Mouse (Mus musculus) cerebellum, adult 2 months (tissue): ENCODE results near the gene Rgmb. TPM values are rescaled to one million over a fixed set of nuclear protein-coding genes. Genes with fewer than 3 reads are reported as not detected.
A peak's percentile ranks its signal among the peaks of the same experiment; 100 is the strongest.

ENCODE experiments used
- DNase-seq, 2 experiments: peaks; one replicate each; pipeline ENCODE4 v3.0.0; 2021
- H3K27ac ChIP-seq: fragments of 200-500 bp; 2 replicates; pipeline ENCODE4 v1.5.1; 2012; ENCODE audit warnings: low read length, control low read depth, inconsistent platforms; ENCODE audit not compliant: insufficient read depth
- H3K27me3 ChIP-seq: fragments of 200-500 bp; 2 replicates; pipeline ENCODE4 v1.6.1; 2012; ENCODE audit warnings: inconsistent platforms, mild to moderate bottlenecking, low read length, moderate library complexity; ENCODE audit not compliant: control insufficient read depth, insufficient read depth
- H3K4me1 ChIP-seq: fragments of 200-500 bp; 2 replicates; pipeline ENCODE4 v1.6.1; 2011; ENCODE audit warnings: low read length; ENCODE audit not compliant: control insufficient read depth, insufficient read depth
- H3K4me3 ChIP-seq: fragments of 200-500 bp; replicated peaks from 2 replicates; pipeline ENCODE3; 2011; ENCODE audit warnings: mild to moderate bottlenecking, low read depth, low read length, control low read depth; ENCODE audit not compliant: insufficient read depth
- CTCF ChIP-seq: fragments of 200-500 bp; IDR thresholded peaks from 2 replicates; pipeline ENCODE4 v1.5.1; 2011; ENCODE audit warnings: low read depth, mild to moderate bottlenecking, control low read depth, low read length, moderate library complexity, borderline replicate concordance; ENCODE audit not compliant: insufficient read depth
- POLR2A ChIP-seq: fragments of 200-500 bp; IDR thresholded peaks from 2 replicates; pipeline ENCODE4 v1.6.1; 2011; ENCODE audit warnings: low read length, control low read depth, borderline replicate concordance; ENCODE audit not compliant: insufficient read depth
- WGBS: fragments of 180-500 bp; shearing (Covaris S2); methylation state at CpG from one replicate; pipeline ENCODE4 v1.1.7; 2018; 5-methylcytosine and 5-hydroxymethylcytosine counted together
- polyA plus RNA-seq: library from polyadenylated mRNA; depleted of rRNA; stranded (reverse); fragments of >200 nt; gene quantifications from 2 replicates; pipeline ENCODE4 v1.2.3, GENCODE M21; 2012

Rgmb gene
- polyA plus RNA-seq, 1 experiment = 46.9 TPM

GRCm38 (mm10) chr17:15825481-15826396, 5.1 kb downstream of the Rgmb start:
- no peak for TF ChIP-seq POLR2A
- TF ChIP-seq CTCF = no peak
- peaks cover under 1% of the 10 kb centered on the region; the same call in 1 of the 2 replicates for H3K27me3 ChIP-seq
- WGBS = under 1% methylated on average over 88 of the region's 102 CpGs
- H3K27ac ChIP-seq = peak overlapping the region; percentile 75
- peaks cover 3% of the 10 kb centered on the region for H3K4me1 ChIP-seq
- H3K4me3 ChIP-seq = peak overlapping the region; percentile 71
- peak in 1 of 2 experiments; percentile 67 for DNase-seq

GRCm38 (mm10) chr17:15824854-15825253, 6.0 kb downstream of the Rgmb start:
- H3K4me1 ChIP-seq = peaks cover 7% of the 10 kb centered on the region
- H3K27me3 ChIP-seq = no peaks in the 10 kb centered on the region
- WGBS = 28% methylated on average over 3 of the region's 3 CpGs
- H3K4me3 ChIP-seq = peak overlapping the region; percentile 9
- no peak for TF ChIP-seq POLR2A
- no peak overlapping the region for H3K27ac ChIP-seq
- DNase-seq = no peak

- DNase-seq = peak; percentile 54 to 75
- WGBS = 9% methylated on average over 11 of the region's 11 CpGs
- peaks cover 7% of the 10 kb centered on the region for H3K4me1 ChIP-seq
Measured at GRCm38 (mm10) chr17:15824337-15824736, 6.5 kb downstream of the Rgmb start.

GRCm38 (mm10) chr17:15823838-15824237, 7.0 kb downstream of the Rgmb start:
- peak; percentile 45 to 51 for DNase-seq
- 15% methylated on average over 3 of the region's 3 CpGs for WGBS
- Histone ChIP-seq H3K27ac (peak overlapping the region; percentile 50), H3K4me3 (peak overlapping the region; percentile 50), H3K27me3 (no peaks in the 10 kb centered on the region), H3K4me1 (peaks cover 7% of the 10 kb centered on the region)
- TF ChIP-seq CTCF = no peak
- no peak for TF ChIP-seq POLR2A

More at GRCm38 (mm10) chr17:15824337-15824736, 6.5 kb downstream of the Rgmb start:
- H3K27me3 ChIP-seq = no peaks in the 10 kb centered on the region
- TF ChIP-seq CTCF (no peak), POLR2A (no peak)
- H3K27ac ChIP-seq = peak overlapping the region; percentile 1; the same call in 1 of the 2 replicates
- peak overlapping the region; percentile 50 for H3K4me3 ChIP-seq

- H3K27ac ChIP-seq = no peak overlapping the region
- 69% methylated on average over 5 of the region's 5 CpGs for WGBS
- H3K27me3 ChIP-seq = no peaks in the 10 kb centered on the region
- H3K4me1 ChIP-seq = peaks cover 7% of the 10 kb centered on the region
- H3K4me3 ChIP-seq = no peak overlapping the region
- TF ChIP-seq CTCF = no peak
- no peak for TF ChIP-seq POLR2A
- DNase-seq = no peak
Measured at GRCm38 (mm10) chr17:15823215-15823614, 7.6 kb downstream of the Rgmb start.

- DNase-seq = no peak
- Histone ChIP-seq H3K4me3 (no peak overlapping the region), H3K27me3 (no peaks in the 10 kb centered on the region), H3K27ac (no peak overlapping the region), H3K4me1 (peaks cover 7% of the 10 kb centered on the region)
- TF ChIP-seq CTCF = no peak
- TF ChIP-seq POLR2A = no peak
- 92% methylated on average over 7 of the region's 7 CpGs for WGBS
Measured at GRCm38 (mm10) chr17:15822376-15822775, 8.5 kb downstream of the Rgmb start.

GRCm38 (mm10) chr17:15821706-15822105, 9.1 kb downstream of the Rgmb start:
- no peak for DNase-seq
- peaks cover 9% of the 10 kb centered on the region for H3K4me1 ChIP-seq
- H3K27me3 ChIP-seq = no peaks in the 10 kb centered on the region
- no peak for TF ChIP-seq CTCF
- no peak for TF ChIP-seq POLR2A
- H3K4me3 ChIP-seq = no peak overlapping the region
- no peak overlapping the region for H3K27ac ChIP-seq
- WGBS = 94% methylated on average over 4 of the region's 4 CpGs

GRCm38 (mm10) chr17:15820761-15821160, 10.1 kb downstream of the Rgmb start:
- H3K4me1 ChIP-seq = peaks cover 9% of the 10 kb centered on the region
- WGBS = 63% methylated on average over 10 of the region's 10 CpGs

More at GRCm38 (mm10) chr17:15820761-15821160, 10.1 kb downstream of the Rgmb start:
- H3K4me3 ChIP-seq = no peak overlapping the region
- TF ChIP-seq CTCF (no peak), POLR2A (no peak)
- no peak overlapping the region for H3K27ac ChIP-seq
- no peak for DNase-seq
- H3K27me3 ChIP-seq = no peaks in the 10 kb centered on the region
